Mouse (Mus musculus): ENCODE data around the gene BC034090.

Gene BC034090

DNA sequence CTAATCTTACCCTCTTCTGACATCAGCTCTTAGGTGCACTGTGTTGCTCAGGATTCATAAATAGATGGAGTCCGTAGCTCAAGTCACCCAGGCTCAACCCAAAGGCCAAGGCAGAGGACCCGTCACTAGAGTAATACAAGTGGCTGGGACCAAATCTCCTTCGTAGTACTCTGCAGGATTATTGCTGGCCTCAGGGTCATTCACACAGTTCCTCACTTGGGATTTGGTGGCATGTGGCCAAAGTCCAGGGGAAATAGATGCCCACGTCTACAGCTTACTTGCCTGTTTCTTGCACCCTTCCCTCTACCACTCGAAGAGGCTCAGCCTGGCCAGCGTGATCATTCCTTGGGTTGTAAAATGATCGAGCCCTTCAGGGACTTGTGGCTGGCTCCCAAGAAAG lies 30.3 kb downstream of the BC034090 start:
- no peak for DNase-seq

DNA sequence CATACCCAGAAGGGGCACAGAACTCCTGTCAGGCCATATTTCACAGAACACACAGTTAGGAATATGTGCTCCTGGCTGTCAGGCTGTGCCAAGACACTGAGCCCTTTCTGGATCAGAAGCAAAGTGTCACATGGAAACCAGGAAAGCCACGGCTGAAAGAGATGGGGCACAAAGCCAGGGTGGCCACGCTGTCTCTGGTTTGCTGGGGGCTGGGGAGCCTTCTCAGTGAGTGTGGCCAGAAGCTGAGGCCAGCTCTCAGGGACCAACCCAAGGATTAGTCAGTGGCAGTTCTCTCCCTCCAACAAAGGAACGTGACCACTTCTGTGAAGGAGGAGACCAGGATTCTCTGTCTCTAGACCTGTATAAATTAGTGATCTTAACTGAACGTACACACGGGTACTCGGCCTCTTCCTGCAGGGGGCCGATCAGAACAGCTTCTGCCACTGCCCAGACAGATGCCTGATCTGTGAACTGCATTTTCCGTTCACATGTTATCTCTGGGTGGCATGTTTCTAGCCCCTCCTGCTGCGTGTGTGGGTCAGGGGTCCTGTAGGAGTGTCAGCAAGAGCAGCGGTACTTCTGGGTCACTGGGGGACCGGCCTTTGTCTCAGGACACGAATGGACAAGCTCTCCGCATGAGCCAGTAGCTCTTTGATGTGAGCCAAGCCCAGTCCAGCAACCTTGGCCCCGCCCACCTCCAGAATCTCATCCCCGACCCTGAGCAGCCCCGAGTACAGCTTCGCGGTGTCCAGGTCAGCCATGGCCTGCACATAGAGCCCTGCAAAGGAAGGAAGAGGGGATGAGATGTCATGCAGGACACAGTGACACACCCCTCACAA lies 31.1 kb downstream of the BC034090 start:
- DNase-seq = peak; percentile 78

DNA sequence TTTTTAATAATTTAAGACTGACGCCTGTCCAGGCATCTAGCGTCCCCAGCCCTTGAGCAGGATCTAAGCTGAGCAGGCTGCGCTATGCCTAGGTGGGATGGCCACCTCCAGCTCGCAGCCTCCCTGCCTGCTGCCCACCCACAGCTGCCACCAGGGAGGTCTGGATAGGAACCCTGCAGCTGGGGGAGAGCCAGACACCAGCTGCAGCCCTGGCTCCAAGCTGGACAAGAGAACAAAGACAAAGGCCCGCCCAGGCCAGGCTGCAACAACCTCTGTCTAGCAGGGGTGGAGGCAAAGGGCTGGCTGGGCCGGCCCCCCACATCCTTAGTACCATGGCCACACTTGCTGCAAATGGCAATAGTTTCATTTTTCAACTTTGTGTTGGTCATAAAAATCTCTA lies 31.8 kb downstream of the BC034090 start:
- DNase-seq = peak; percentile 81

DNA sequence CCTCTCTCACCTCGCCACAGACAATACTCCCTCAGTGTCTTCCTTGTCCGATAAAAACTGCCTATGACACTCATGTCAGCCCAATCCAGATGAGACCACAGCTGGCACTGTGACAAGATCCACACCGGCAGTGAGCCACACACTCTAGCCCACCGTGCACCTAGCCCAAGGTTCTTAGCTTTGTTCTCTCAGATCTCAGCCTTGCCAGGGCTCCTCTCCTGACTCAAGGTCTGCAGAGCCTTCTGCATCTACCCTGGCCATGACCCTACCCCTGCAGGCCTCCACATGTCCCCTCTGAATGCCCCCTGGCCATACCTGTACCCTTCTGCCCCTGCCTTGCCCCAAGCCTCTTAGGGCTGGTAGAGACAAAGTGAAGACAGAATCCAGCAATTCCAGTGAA lies 32.2 kb downstream of the BC034090 start:
- no peak for DNase-seq

DNA sequence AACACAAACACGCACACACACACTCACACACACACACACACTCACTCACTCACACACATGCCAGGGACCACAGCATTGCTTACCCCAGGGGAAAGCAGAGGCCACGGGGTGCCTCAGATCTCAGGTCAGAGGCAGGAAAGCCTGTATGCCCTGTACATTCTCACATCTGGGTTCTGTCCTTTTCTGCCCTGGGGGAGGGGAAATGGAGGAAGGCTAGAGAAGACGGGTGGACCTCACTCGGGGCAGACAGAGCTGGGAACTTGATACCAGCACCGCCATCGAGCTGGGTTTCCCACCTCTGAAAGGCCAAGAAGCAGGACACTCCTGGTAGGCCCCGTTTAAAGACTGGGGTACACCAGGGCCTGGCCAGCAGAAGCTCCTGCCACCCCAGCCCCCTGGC lies 33.2 kb downstream of the BC034090 start:
- DNase-seq = no peak

DNA sequence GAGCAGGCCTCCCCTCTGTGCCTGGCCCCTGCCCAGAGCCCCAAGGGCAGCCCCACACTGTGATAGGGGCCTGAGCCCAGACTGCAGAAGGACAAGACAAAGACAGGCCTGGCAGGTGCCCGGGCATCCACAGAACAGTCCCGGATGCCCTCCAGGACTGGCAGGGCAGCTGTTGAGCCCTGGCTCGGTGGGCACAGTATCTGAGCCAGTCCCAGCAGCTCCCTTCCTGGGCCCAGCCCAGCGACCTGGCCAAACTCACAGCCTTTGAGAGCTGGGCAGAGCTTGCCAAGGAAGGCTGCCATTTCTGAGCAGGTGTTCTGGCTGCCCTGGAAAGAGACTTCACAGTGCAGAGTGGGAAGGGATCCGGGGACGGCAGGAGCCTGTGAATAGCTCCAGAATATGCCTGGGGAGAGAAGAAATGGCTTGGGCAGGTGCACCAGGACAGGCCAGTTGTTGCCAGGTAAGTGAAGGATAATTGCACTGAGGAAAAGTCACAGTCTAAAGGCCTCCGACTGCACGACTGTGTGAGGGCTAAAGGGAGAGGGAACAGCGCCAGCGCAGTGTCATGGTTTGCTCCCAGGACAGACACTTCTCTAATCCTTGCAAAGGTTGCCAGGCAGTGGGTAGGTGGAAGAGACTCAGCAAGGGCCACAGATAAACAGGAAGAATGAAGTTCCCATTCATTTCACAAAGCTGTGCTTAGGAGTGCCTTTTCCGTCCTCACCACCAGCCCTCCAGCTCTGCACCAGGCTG lies 34.1 kb downstream of the BC034090 start:
- DNase-seq = no peak

DNA sequence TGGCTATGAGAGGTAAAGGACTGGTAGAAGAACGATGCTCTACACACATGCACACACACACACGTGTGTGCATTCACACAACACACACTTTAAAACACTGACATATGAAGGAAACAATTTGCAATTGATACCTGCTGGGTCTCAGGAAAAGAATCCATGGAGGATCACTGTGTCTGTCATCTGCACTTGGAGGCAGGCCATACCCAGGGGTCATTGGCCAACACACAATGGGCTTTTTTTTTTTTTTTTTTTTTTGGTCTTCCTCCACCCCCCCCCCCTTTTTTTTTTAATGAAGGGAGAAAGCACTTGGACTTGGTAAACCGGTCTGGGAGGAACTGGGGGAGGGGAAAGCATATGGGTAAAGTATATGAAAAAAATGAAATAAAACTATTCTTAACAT lies 36.4 kb downstream of the BC034090 start:
- DNase-seq = no peak

DNA sequence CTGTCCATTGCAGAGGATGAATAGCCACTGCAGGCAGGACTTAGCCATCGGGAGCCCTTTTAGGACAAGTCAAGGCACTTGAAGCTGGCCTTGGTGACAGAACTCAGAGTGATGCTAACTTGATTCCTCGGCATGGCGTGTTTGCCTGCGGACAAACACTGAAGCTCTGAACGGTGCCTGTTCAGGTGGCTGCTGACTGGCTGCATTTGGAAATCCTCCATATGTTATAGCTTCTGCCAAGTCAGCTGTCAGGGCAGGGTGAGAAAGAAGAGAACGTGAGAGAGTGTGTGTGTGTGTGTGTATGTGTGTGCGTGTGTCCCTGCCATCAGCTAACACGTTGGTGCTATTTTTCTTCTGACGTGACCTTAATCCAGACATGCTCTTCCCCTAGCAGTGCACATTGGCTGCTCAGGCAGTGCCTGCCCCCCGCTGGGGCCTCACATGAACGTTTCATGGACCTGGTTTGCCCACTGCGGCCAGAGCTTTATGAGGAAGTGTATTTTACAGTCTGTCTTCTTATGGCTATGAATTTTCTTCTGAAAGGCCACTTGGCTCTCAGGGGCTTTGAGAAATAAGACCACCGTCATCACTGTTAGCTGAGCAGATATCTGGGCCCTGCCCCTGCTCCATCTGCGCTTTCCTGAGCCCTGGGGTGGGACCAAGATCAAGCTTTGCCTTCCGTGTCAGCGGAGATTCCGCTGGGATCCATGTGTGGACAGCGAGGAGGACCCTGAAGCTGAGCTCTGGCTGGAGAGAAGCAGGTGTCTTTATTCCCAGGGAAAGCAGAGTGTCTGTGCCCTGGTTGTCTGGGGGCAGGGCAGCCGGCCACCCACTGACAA lies 38.2 kb downstream of the BC034090 start:
- DNase-seq = no peak

DNA sequence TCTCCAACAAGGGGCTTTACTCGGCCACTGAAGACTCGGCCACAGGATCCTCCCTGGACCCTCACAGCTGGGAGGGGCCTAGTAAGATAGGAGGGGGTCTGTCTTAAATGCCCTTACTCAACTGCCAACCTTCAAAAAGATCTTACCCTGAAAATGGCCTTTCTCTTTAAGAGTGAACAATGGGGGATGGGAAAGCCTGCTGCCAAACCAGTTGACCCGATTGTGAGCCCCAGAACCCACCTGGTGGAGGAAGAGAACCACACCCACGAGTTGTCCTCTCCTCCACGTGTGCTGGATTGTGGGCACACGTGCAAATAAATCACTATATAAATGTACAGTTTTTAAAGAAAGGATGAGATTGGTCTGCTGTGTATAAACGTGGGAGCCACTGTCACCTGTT lies 38.9 kb downstream of the BC034090 start:
- DNase-seq = no peak

DNA sequence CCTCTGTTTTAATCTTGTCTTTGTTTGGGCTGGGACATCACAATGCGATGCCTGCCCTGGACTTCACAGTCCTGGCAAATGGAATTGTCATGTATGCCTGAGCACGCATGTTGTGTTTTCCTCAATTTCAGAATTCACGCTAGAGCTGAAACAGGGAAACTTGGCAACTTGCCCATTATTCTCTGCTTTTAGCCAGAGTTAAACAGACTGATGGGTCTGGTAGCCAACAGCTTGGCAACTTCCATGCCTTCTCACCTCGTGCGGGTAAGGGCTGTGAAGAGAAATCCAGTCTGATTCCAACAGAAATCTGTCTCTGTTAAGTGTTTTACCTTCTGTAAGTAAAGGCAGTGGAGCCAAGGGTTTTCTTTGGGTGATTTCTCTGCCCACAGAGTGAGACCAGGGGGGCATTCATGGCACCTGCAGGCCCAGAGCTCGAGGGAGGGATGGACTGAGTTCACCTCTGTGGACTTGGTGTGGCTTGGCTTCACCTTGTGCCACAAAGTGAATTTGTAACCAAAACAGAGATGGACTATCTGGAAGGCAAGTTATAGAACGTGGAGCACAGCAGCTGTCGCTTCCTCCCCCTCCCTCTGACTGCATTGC lies 39.6 kb downstream of the BC034090 start:
- DNase-seq = no peak

DNA sequence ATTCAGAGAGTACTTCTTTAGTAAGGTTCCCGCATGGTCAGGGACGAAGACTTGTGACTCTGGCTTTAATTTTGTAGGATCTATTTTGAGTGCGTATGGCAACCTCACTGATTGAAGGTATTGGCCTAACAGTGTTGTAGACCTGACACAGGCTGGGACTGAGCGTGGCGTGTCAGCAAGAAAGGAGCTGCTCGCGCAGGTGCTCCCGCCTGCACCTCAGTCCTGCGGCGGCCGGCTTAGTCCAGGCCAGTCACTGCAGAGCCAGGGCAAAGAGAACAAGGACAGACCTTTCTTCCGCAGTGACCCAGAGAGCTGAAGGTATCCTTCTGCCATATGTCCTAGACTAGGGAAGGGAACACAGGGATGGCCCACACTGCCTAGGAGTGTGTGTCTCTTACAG lies 40.3 kb downstream of the BC034090 start:
- DNase-seq = no peak

DNA sequence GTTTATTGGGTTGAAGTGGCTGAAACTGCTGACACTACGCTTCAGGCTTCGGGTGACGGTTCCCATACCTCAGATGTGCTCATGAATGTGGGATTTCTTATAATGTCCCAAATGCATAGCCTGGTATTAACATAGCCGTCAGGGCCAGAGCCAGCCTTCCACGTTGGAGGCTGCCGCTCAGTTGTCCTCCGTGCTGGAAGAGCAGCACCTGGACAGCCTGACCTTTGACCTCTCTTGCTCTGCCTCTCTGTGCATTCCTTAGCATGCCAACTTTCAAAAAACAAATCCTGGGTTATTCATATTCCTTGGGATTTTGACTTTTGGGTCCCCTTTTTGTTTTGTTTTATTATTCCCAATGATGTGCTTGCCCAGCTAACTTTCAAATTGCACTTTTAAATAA lies 41.1 kb downstream of the BC034090 start:
- DNase-seq = no peak

DNA sequence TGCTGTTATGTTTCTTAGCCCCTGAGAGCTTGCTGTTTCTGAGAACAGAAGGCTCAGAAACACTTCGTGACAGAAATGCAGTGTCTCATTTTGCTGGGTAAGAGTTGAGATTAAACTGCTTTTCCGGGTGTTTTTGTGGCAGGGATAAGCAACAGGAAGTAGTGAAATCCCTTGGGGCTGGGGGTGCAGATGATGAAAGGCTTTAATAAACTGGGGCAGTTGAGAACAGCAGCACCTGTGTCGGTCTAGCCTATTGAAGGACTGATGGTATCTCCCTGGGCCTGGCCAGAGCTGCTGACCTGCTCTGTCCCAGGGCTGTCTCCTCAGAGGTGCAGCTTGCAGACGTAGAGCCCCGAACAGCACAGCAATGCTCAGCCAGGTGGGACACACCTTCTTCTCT lies 41.8 kb downstream of the BC034090 start:
- DNase-seq = no peak

DNA sequence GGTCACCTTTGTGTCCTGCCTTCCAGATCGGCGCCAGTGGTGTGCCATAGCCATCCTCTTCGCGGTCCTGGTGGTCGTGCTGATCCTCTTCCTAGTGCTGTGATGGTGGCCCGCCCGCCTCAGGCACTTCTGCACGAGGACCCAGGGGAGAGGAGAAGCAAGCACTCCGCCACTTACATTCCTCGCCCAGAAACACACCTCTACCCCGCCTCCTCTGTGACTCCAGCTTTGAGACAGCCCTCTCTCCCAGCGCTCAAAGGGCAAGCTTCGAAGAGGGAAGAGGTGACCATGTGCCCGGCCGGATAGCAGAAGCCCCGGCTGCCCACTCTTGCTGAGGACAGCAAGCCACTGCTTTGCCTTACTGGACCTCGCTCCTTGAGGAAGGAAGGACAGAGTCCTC lies 42.3 kb downstream of the BC034090 start:
- peak; percentile 41 for DNase-seq

DNA sequence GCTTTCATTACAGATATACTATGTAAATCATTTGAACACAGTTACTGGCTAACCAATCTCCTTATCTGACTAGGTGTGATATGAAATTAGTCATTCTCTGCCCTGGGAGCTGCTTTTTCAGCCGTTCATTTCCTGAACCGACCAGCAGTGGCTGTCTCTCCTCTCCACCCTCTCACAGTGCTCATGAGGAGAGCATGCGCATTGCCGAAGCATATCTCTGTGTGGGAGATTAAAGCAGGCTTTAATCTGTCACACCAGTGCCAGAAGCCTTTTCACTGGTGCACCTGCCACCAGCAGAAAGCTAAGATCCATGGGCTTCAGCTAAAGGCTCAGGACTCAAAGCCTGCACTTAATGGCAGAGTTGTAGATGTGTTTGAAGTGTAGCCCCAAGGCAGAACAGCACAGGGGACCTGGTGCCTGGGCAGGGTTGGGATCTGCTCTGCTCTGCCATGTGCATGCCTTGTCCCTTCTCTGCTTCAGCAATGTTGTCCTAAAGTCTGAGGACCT lies 42.8 kb downstream of the BC034090 start:
- no peak for DNase-seq

DNA sequence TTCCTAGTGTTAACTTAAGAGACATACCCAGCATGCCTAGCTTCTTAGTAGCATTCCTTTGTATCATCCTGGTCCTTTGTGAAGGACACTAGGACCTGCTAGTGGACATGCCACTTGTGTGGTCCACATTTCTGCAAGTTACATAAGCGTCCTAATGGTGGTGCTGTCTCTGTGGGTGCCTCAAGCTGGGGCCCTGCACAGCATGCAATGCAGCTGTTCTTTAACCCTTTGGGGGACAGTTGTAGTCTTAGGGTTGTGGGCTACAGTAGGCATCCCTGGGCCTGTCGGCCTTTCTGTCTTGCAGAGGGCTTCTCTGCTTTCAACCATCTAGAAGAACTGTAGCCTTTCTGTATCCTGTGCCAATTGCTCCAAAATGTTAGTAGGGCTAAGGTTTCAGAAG lies 43.3 kb downstream of the BC034090 start:
- DNase-seq = no peak

DNA sequence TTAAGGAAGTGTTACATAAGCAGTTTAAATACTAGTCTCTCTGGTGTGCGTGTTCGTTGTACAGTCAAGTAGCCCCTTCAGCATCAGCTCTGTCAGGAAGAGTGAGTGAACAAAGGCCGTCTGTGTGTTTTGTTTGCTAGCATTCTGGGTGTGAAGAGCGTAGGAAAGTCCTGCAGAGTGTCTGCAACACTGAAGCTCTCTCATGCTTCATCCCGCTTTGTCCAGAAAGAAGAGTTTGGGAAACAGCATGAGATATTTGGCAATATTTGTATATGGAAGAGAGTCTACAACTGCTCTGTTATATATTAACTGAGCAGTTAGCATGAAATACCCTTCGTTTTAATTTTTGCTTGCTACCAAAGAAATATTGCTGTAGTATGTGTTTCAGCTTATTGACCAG lies 44.7 kb downstream of the BC034090 start:
- DNase-seq = no peak

DNA sequence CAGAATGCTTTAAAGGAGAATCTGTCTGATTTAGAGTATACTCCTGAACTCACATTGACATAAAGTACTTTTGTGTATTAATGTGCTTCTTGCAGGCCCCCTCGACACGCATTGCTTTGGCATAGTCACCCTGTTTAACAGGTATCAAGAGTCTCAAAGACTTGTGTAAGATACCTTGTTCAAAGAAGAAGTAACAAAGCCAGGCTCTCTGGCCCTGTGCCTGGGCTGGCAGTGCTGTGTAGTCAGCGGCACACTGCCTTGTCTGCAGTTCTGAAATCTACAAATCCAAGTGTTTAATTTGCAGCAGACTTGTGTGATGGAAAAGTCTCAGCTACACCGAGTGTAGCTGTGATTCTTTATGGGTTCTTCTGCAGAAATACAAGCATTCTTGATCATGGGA lies 47.6 kb downstream of the BC034090 start:
- peak; percentile 55 for DNase-seq

DNA sequence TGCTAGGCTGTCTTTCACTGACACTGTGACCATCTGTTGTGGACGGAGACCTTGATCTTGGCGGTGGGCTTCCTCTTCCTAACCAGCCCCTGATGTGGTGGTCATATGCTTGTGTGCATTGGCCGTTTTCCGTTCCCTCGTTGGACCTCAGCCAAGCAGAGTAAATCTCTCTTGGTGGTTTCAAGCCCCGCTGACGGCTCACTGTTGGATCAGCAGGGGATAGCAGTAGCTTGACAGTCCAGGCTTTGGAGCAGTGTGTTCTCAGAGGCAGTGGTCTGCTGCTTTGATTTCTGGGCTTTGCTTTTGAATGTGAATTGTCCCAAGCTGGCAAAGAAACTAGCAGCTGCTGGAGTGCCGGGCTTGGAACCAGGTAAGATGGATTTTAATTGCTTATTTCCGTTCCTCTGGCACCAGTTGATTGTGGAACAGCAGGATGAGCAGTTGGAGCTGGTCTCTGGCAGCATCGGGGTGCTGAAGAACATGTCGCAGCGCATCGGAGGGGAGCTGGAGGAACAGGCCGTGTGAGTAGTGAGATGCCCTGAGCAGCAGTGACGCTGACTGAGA lies 51.4 kb downstream of the BC034090 start:
- DNase-seq = no peak

DNA sequence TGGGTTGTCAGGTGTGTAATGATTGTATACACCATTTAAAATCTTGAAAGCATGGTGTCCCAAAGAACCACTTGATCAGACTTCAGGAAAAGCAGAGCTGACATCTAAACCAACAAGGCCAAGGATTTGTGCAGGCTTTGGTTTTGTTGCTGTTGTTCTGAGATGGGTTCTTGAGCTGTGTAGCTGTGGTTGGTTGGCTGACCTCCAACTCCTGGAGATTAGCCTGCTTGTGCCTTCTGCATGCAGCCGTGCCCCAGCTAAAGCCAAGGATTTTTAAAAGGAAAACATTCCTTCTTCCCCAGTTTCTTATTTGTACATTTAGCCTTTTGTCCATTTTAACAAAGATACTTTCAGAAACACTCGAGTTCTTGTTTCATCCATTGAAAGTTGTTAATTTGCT lies 52.6 kb downstream of the BC034090 start:
- DNase-seq = peak; percentile 53

DNA sequence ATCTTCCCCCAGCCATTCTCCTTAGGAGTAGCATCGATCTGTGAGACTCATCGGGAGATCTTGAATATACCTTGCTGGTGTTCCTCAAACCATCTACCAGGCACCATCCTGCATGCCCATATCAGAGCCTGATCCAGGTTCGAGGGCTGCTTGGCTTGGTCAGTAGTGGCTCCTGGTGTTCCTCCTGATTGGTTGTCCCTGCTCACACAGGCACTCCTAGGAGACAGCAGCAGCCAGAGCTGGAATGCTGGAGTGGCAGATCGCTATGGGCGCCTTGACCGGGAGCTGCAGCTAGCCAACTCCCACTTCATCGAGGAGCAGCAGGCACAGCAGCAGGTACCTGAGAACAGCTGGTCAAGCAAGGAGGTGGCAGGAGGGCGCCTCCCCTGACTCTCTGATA lies 53.0 kb downstream of the BC034090 start:
- DNase-seq = no peak

DNA sequence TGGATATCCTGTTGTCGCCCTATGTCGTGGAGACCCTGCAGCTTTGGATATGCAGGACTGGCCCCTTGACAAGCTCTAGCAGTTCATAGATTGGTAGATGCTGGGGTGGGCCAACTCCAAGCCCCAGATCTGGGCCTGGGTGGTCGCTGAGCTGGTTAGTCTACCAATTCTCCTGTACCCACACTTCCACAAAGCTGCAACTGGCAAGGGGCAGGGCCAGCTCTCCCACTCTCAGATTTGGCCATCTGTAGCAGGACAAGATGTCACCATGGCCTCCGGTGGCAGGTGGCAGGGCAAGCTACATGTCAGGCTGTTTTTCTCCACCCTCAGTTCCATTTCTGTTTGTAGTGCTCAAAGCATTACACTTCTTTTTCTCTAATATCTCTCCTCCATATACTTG lies 55.6 kb downstream of the BC034090 start:
- DNase-seq = no peak

DNA sequence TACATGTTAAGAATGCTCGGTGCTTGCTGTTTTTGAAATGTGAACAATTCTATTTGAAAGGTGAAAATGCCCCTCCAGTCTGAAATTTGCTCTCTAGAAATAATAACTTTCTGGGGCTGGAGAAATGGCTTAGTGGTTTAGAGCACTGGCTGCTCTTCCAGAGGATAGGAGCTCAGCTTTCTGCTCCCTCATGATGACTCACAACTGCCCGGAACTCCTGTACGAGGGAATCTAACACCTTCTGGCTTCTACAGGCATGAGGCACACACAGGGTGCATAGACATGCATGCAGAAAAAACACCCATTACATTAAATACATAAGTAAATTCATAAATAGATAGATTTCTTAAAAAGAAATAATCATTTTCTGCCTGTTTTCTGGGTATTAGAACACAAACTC lies 60.1 kb downstream of the BC034090 start:
- no peak for DNase-seq
